ENCODE assay signal across 30 mouse cellular contexts in genomic region chr1:135233961-135234360, GRCm38 (mm10). TPM values are rescaled to one million over a fixed set of nuclear protein-coding genes. Genes with fewer than 3 reads are reported as not detected.
DNase-seq lines count a peak whose midpoint lies in the region; ATAC-seq and TF ChIP-seq lines count a peak whose summit lies in the region.
"Had no signal": no experiment of that assay in that cellular context is flagged by ENCODE, and none has a peak within 500 bp of the region (broad histone marks: within the 10 kb centered on the region; RNA-seq: fewer than 3 reads in every experiment).

No protein-coding gene starts in this region.

- H3K9ac ChIP-seq in kidney, embryonic 15.5 days: no peak overlapping the region
- peak overlapping the region; percentile 65; the same call in 1 of the 2 replicates for H3K9ac ChIP-seq in intestine, embryonic 16.5 days (ENCODE audit: low read depth, low read length)
- no peak overlapping the region for H3K9ac ChIP-seq in stomach, postnatal 0 days (ENCODE audit: low read length)
- H3K9ac ChIP-seq: embryonic facial prominence, embryonic 13.5 days; heart, embryonic 12.5 days; liver, embryonic 12.5 days; liver, postnatal 0 days; midbrain, embryonic 15.5 days; neural tube, embryonic 15.5 days had no signal

- H3K36me3 ChIP-seq in kidney, embryonic 15.5 days: no peaks in the 10 kb centered on the region
- H3K36me3 ChIP-seq in intestine, embryonic 16.5 days (ENCODE audit: control insufficient read depth, insufficient read depth, low read length): no peaks in the 10 kb centered on the region
- no peaks in the 10 kb centered on the region for H3K36me3 ChIP-seq in stomach, postnatal 0 days (ENCODE audit: control insufficient read depth, insufficient read depth, low read length)
- no peaks in the 10 kb centered on the region for H3K36me3 ChIP-seq in hindbrain, embryonic 10.5 days
- H3K36me3 ChIP-seq: embryonic facial prominence, embryonic 13.5 days; forebrain, embryonic 10.5 days; heart, embryonic 12.5 days; liver, embryonic 12.5 days; midbrain, embryonic 10.5 days; midbrain, embryonic 15.5 days; neural tube, embryonic 15.5 days had no signal

- no peak overlapping the region for H3K4me3 ChIP-seq in kidney, embryonic 15.5 days (replicated peaks)
- H3K4me3 ChIP-seq in lung, adult 2 months (replicated peaks; ENCODE audit: extremely low read depth, low read depth, low read length): no peak overlapping the region
- H3K4me3 ChIP-seq in intestine, embryonic 16.5 days (ENCODE audit: low read length): no peak overlapping the region
- H3K4me3 ChIP-seq in stomach, postnatal 0 days (ENCODE audit: low read depth, low read length): no peak overlapping the region
- H3K4me3 ChIP-seq in hindbrain, embryonic 10.5 days: no peak overlapping the region
- H3K4me3 ChIP-seq: embryonic facial prominence, embryonic 13.5 days; forebrain, embryonic 10.5 days; gastrocnemius, adult 2 months; heart, adult 2 months; heart, embryonic 12.5 days; liver, embryonic 12.5 days; midbrain, embryonic 10.5 days; midbrain, embryonic 15.5 days; neural tube, embryonic 15.5 days had no signal

- H3K27ac ChIP-seq in kidney, embryonic 15.5 days: no peak overlapping the region
- H3K27ac ChIP-seq in intestine, embryonic 16.5 days (ENCODE audit: low read length): peak overlapping the region; percentile 88
- peak overlapping the region; percentile 79 for H3K27ac ChIP-seq in stomach, postnatal 0 days (replicated peaks)
- H3K27ac ChIP-seq in hindbrain, embryonic 10.5 days: no peak overlapping the region
- H3K27ac ChIP-seq: embryonic facial prominence, embryonic 13.5 days; forebrain, embryonic 10.5 days; gastrocnemius, adult 2 months; heart, adult 2 months; liver, embryonic 12.5 days; midbrain, embryonic 10.5 days; midbrain, embryonic 15.5 days; neural tube, embryonic 15.5 days had no signal

- TF ChIP-seq CTCF in lung, adult 2 months (IDR thresholded peaks at IDR 0.05; ENCODE audit: insufficient read depth, low read length): no peak
- no peak for TF ChIP-seq CTCF in stomach, postnatal 0 days (IDR thresholded peaks at IDR 0.05; ENCODE audit: low read depth)

- H3K4me1 ChIP-seq in kidney, embryonic 15.5 days: peaks cover 5% of the 10 kb centered on the region; the same call in 1 of the 2 replicates
- no peaks in the 10 kb centered on the region for H3K4me1 ChIP-seq in lung, adult 2 months (ENCODE audit: control insufficient read depth, insufficient read depth, low read length)
- peaks cover 11% of the 10 kb centered on the region; the same call in 1 of the 2 replicates for H3K4me1 ChIP-seq in intestine, embryonic 16.5 days (ENCODE audit: control insufficient read depth, insufficient read depth, low read length)
- H3K4me1 ChIP-seq in stomach, postnatal 0 days (replicated peaks; ENCODE audit: control insufficient read depth, insufficient read depth): no peaks in the 10 kb centered on the region
- no peaks in the 10 kb centered on the region; the same call in 1 of the 2 replicates for H3K4me1 ChIP-seq in hindbrain, embryonic 10.5 days (replicated peaks)
- H3K4me1 ChIP-seq: embryonic facial prominence, embryonic 13.5 days; heart, embryonic 12.5 days; midbrain, embryonic 15.5 days; neural tube, embryonic 15.5 days had no signal

- 82% methylated on average over 6 of the region's 6 CpGs for WGBS in kidney, embryonic 15.5 days
- WGBS in lung, adult 2 months: 68% methylated on average over 6 of the region's 6 CpGs
- WGBS in intestine, embryonic 16.5 days: 72% methylated on average over 6 of the region's 6 CpGs
- WGBS in stomach, postnatal 0 days: 65% methylated on average over 6 of the region's 6 CpGs
- WGBS in hindbrain, embryonic 10.5 days: 90% methylated on average over 6 of the region's 6 CpGs

- no peaks in the 10 kb centered on the region for H3K27me3 ChIP-seq in kidney, embryonic 15.5 days
- H3K27me3 ChIP-seq in intestine, embryonic 16.5 days (replicated peaks; ENCODE audit: control insufficient read depth, insufficient read depth, low read length): no peaks in the 10 kb centered on the region
- H3K27me3 ChIP-seq in stomach, postnatal 0 days (ENCODE audit: control insufficient read depth, insufficient read depth, low read length): no peaks in the 10 kb centered on the region
- H3K27me3 ChIP-seq in hindbrain, embryonic 10.5 days (ENCODE audit: insufficient read depth, poor library complexity, severe bottlenecking): no peaks in the 10 kb centered on the region
- H3K27me3 ChIP-seq: embryonic facial prominence, embryonic 13.5 days; midbrain, embryonic 15.5 days; neural tube, embryonic 15.5 days had no signal

- no peak for TF ChIP-seq EP300 in stomach, postnatal 0 days (optimal IDR thresholded peaks at IDR 0.05)

- TF ChIP-seq POLR2A in lung, adult 2 months (IDR thresholded peaks at IDR 0.05; ENCODE audit: borderline replicate concordance, extremely low read depth, low read depth, low read length): no peak

- H3K4me2 ChIP-seq in kidney, embryonic 15.5 days: no peak overlapping the region
- peak overlapping the region; percentile 49 for H3K4me2 ChIP-seq in intestine, embryonic 16.5 days (ENCODE audit: low read depth, low read length)
- H3K4me2 ChIP-seq in stomach, postnatal 0 days (replicated peaks; ENCODE audit: low read depth): no peak overlapping the region
- H3K4me2 ChIP-seq: embryonic facial prominence, embryonic 13.5 days; heart, embryonic 12.5 days; liver, embryonic 12.5 days; midbrain, embryonic 15.5 days; neural tube, embryonic 15.5 days had no signal

- no peak for DNase-seq in kidney, postnatal 4 days
- DNase-seq in lung, postnatal 36 days: peak; percentile 46
- DNase-seq in lung, adult 2 months: no peak
- DNase-seq in stomach, postnatal 0 days (ENCODE audit: low spot score): peak; percentile 73
- DNase-seq in spleen, postnatal 14 days (ENCODE audit: low spot score in 2 of 2): no peak
- no peak for DNase-seq in hindbrain, embryonic 10.5 days (ENCODE audit: low spot score)
- DNase-seq: adrenal gland, postnatal 14 days; cerebellum, adult 11-12 months; cerebellum, postnatal 10 days; gastrocnemius, adult 2 months; gastrocnemius, postnatal 36 days; heart, adult 2 months; heart, postnatal 4 days; left cerebral cortex, postnatal 4 days; liver, postnatal 0 days; lung, postnatal 10 days; retina, postnatal 1 day; right cerebral cortex, postnatal 14 days had no signal

- ATAC-seq in kidney, embryonic 15.5 days (replicated peaks; ENCODE audit: low FRiP score): 0 out of 2 replicates have a peak, but pooled peaks have one; percentile 12
- peak; percentile 70 for ATAC-seq in intestine, embryonic 16.5 days
- ATAC-seq in stomach, postnatal 0 days (ENCODE audit: low FRiP score, low TSS enrichment): peak; percentile 72
- ATAC-seq: CD4-positive, CD25-positive, alpha-beta regulatory T cell, adult 4 months; forebrain, embryonic 16.5 days; hindbrain, embryonic 16.5 days; liver, embryonic 12.5 days; liver, postnatal 0 days; midbrain, embryonic 15.5 days had no signal

- H3K9me3 ChIP-seq in kidney, embryonic 15.5 days (replicated peaks): no peaks in the 10 kb centered on the region
- H3K9me3 ChIP-seq in intestine, embryonic 16.5 days (ENCODE audit: control insufficient read depth, low read length): no peaks in the 10 kb centered on the region
- no peaks in the 10 kb centered on the region for H3K9me3 ChIP-seq in stomach, postnatal 0 days (ENCODE audit: control insufficient read depth, low read length)
- H3K9me3 ChIP-seq in hindbrain, embryonic 10.5 days: no peaks in the 10 kb centered on the region
- H3K9me3 ChIP-seq: embryonic facial prominence, embryonic 13.5 days; forebrain, embryonic 10.5 days; heart, embryonic 12.5 days; liver, embryonic 12.5 days; midbrain, embryonic 10.5 days; midbrain, embryonic 15.5 days; neural tube, embryonic 15.5 days had no signal

RNA-seq across cellular contexts. Expression of gene Elf3, which starts 24.4 kb away (rescaled TPM):
- polyA plus RNA-seq in kidney, embryonic 15.5 days (2015; fragmentation: Nextera tagmentation; extraction: Ambion mirVana): 25.8 and 30.7 TPM in 2 replicates
- polyA plus RNA-seq in lung, adult 2 months (2012; rRNA removed): 19.2 and 19.5 TPM in 2 replicates
- 264 and 267 TPM in 2 replicates for polyA plus RNA-seq in intestine, embryonic 16.5 days (2015; fragmentation: Nextera tagmentation; extraction: Ambion mirVana)
- polyA plus RNA-seq in stomach, postnatal 0 days (2015; fragmentation: Nextera tagmentation; extraction: Ambion mirVana): 152 and 162 TPM in 2 replicates
- polyA plus RNA-seq in hindbrain, embryonic 10.5 days (2016; fragmentation: Nextera tagmentation; extraction: Ambion mirVana): 1.9 and 2.5 TPM in 2 replicates
- polyA plus RNA-seq: CD4-positive, CD25-positive, alpha-beta regulatory T cell, adult 4 months had no signal

RNA-seq across cellular contexts. Expression of gene Rnpep, which starts 49.9 kb away (rescaled TPM):
- 88.0 and 93.4 TPM in 2 replicates for polyA plus RNA-seq in kidney, embryonic 15.5 days (2015; fragmentation: Nextera tagmentation; extraction: Ambion mirVana)
- polyA plus RNA-seq in lung, adult 2 months (2012; rRNA removed): 34.5 and 38.1 TPM in 2 replicates
- 174 and 193 TPM in 2 replicates for polyA plus RNA-seq in intestine, embryonic 16.5 days (2015; fragmentation: Nextera tagmentation; extraction: Ambion mirVana)
- 54.7 and 61.2 TPM in 2 replicates for polyA plus RNA-seq in stomach, postnatal 0 days (2015; fragmentation: Nextera tagmentation; extraction: Ambion mirVana)
- polyA plus RNA-seq in hindbrain, embryonic 10.5 days (2016; fragmentation: Nextera tagmentation; extraction: Ambion mirVana): 94.6 and 108 TPM in 2 replicates

Comparison
In these comparisons a context has a peak if more than half of its experiments do, and no peak if none do; other contexts are left out.
1. DNase-seq: peak in lung, postnatal 36 days (single experiment) and stomach, postnatal 0 days (single experiment); none in kidney, postnatal 4 days (0 of 2), lung, adult 2 months (single experiment), spleen, postnatal 14 days (0 of 2) and hindbrain, embryonic 10.5 days (single experiment).
2. ATAC-seq: peak in every context shown above with its lines; median percentile 72 in stomach, postnatal 0 days; 70 in intestine, embryonic 16.5 days; 12 in kidney, embryonic 15.5 days.
3. H3K27ac ChIP-seq: peak in intestine, embryonic 16.5 days (single experiment) and stomach, postnatal 0 days (single experiment); none in kidney, embryonic 15.5 days (single experiment) and hindbrain, embryonic 10.5 days (single experiment).